Mouse (Mus musculus): ENCODE data around the gene Atg10. TPM values are rescaled to one million over a fixed set of nuclear protein-coding genes. Genes with fewer than 3 reads are reported as not detected.

Gene Atg10
- polyA plus RNA-seq, 1 experiment from 2014 or later: 16.3 TPM

- 41% methylated on average over 1 of the region's 1 CpGs for WGBS
- H3K4me2 ChIP-seq (ENCODE audit: low read depth, low read length): peak overlapping the region; percentile 48
- H3K9ac ChIP-seq (replicated peaks; ENCODE audit: low read length): peak overlapping the region; percentile 33
- no peak overlapping the region; the same call in 1 of the 2 replicates for H3K4me3 ChIP-seq (ENCODE audit: low read depth, low read length)
- H3K4me1 ChIP-seq (ENCODE audit: control insufficient read depth, insufficient read depth, low read length): no peaks in the 10 kb centered on the region
- no peaks in the 10 kb centered on the region for H3K27me3 ChIP-seq (ENCODE audit: control insufficient read depth, insufficient read depth, low read length)
- peak overlapping the region; percentile 63; the same call in 1 of the 2 replicates for H3K27ac ChIP-seq (replicated peaks; ENCODE audit: low read depth, low read length)
- DNase-seq (ENCODE audit: low spot score) (peak; percentile 8), ATAC-seq (replicated peaks; ENCODE audit: insufficient number of reproducible peaks, low FRiP score, low TSS enrichment, low read depth) (no peak)
- no peaks in the 10 kb centered on the region for H3K9me3 ChIP-seq (replicated peaks; ENCODE audit: control insufficient read depth, low read length)
- H3K36me3 ChIP-seq (replicated peaks; ENCODE audit: control insufficient read depth, insufficient read depth, low read depth, low read length): no peaks in the 10 kb centered on the region
Measured at GRCm38 (mm10) chr13:91223063-91223462, 705 bp downstream of the Atg10 start.

GRCm38 (mm10) chr13:91221696-91222095, 2.1 kb downstream of the Atg10 start:
- no peaks in the 10 kb centered on the region for H3K4me1 ChIP-seq (ENCODE audit: control insufficient read depth, insufficient read depth, low read length)
- no peak overlapping the region for H3K4me3 ChIP-seq (ENCODE audit: low read depth, low read length)
- DNase-seq (ENCODE audit: low spot score): no peak
- no peaks in the 10 kb centered on the region for H3K9me3 ChIP-seq (replicated peaks; ENCODE audit: control insufficient read depth, low read length)
- H3K36me3 ChIP-seq (replicated peaks; ENCODE audit: control insufficient read depth, insufficient read depth, low read depth, low read length): no peaks in the 10 kb centered on the region
- 90% methylated on average over 4 of the region's 4 CpGs for WGBS
- H3K4me2 ChIP-seq (ENCODE audit: low read depth, low read length): no peak overlapping the region
- H3K27ac ChIP-seq (replicated peaks; ENCODE audit: low read depth, low read length): no peak overlapping the region
- no peaks in the 10 kb centered on the region for H3K27me3 ChIP-seq (ENCODE audit: control insufficient read depth, insufficient read depth, low read length)
- ATAC-seq (replicated peaks; ENCODE audit: insufficient number of reproducible peaks, low FRiP score, low TSS enrichment, low read depth): no peak
- H3K9ac ChIP-seq (replicated peaks; ENCODE audit: low read length): no peak overlapping the region

- Histone ChIP-seq H3K4me3 (ENCODE audit: low read depth, low read length) (no peak overlapping the region), H3K9ac (replicated peaks; ENCODE audit: low read length) (no peak overlapping the region), H3K27me3 (ENCODE audit: control insufficient read depth, insufficient read depth, low read length) (no peaks in the 10 kb centered on the region), H3K9me3 (replicated peaks; ENCODE audit: control insufficient read depth, low read length) (no peaks in the 10 kb centered on the region), H3K4me1 (ENCODE audit: control insufficient read depth, insufficient read depth, low read length) (no peaks in the 10 kb centered on the region), H3K27ac (replicated peaks; ENCODE audit: low read depth, low read length) (no peak overlapping the region), H3K36me3 (replicated peaks; ENCODE audit: control insufficient read depth, insufficient read depth, low read depth, low read length) (no peaks in the 10 kb centered on the region), H3K4me2 (ENCODE audit: low read depth, low read length) (no peak overlapping the region)
- 88% methylated on average over 2 of the region's 2 CpGs for WGBS
- DNase-seq (ENCODE audit: low spot score) (no peak), ATAC-seq (replicated peaks; ENCODE audit: insufficient number of reproducible peaks, low FRiP score, low TSS enrichment, low read depth) (no peak)
Measured at GRCm38 (mm10) chr13:91217691-91218090, 6.1 kb downstream of the Atg10 start.

- Histone ChIP-seq H3K4me3 (ENCODE audit: low read depth, low read length) (no peak overlapping the region), H3K36me3 (replicated peaks; ENCODE audit: control insufficient read depth, insufficient read depth, low read depth, low read length) (no peaks in the 10 kb centered on the region), H3K4me1 (ENCODE audit: control insufficient read depth, insufficient read depth, low read length) (no peaks in the 10 kb centered on the region), H3K9me3 (replicated peaks; ENCODE audit: control insufficient read depth, low read length) (no peaks in the 10 kb centered on the region), H3K27ac (replicated peaks; ENCODE audit: low read depth, low read length) (no peak overlapping the region), H3K4me2 (ENCODE audit: low read depth, low read length) (no peak overlapping the region), H3K9ac (replicated peaks; ENCODE audit: low read length) (no peak overlapping the region), H3K27me3 (ENCODE audit: control insufficient read depth, insufficient read depth, low read length) (no peaks in the 10 kb centered on the region)
- ATAC-seq (replicated peaks; ENCODE audit: insufficient number of reproducible peaks, low FRiP score, low TSS enrichment, low read depth) (no peak), DNase-seq (ENCODE audit: low spot score) (no peak)
- 85% methylated on average over 3 of the region's 3 CpGs for WGBS
Measured at GRCm38 (mm10) chr13:91216656-91217205, 7.0 kb downstream of the Atg10 start.

GRCm38 (mm10) chr13:91212958-91213357, 10.8 kb downstream of the Atg10 start:
- Histone ChIP-seq H3K36me3 (replicated peaks; ENCODE audit: control insufficient read depth, insufficient read depth, low read depth, low read length) (no peaks in the 10 kb centered on the region), H3K4me3 (ENCODE audit: low read depth, low read length) (no peak overlapping the region), H3K27ac (replicated peaks; ENCODE audit: low read depth, low read length) (no peak overlapping the region), H3K9ac (replicated peaks; ENCODE audit: low read length) (no peak overlapping the region), H3K4me1 (ENCODE audit: control insufficient read depth, insufficient read depth, low read length) (no peaks in the 10 kb centered on the region), H3K4me2 (ENCODE audit: low read depth, low read length) (no peak overlapping the region), H3K27me3 (ENCODE audit: control insufficient read depth, insufficient read depth, low read length) (no peaks in the 10 kb centered on the region), H3K9me3 (replicated peaks; ENCODE audit: control insufficient read depth, low read length) (no peaks in the 10 kb centered on the region)
- 81% methylated on average over 8 of the region's 8 CpGs for WGBS
- ATAC-seq (replicated peaks; ENCODE audit: insufficient number of reproducible peaks, low FRiP score, low TSS enrichment, low read depth) (0 out of 2 replicates have a peak, but pooled peaks have one; percentile 29), DNase-seq (ENCODE audit: low spot score) (no peak)

GRCm38 (mm10) chr13:91206237-91206636, 17.5 kb downstream of the Atg10 start:
- ATAC-seq (replicated peaks; ENCODE audit: insufficient number of reproducible peaks, low FRiP score, low TSS enrichment, low read depth) (no peak), DNase-seq (ENCODE audit: low spot score) (no peak)
- Histone ChIP-seq H3K4me3 (ENCODE audit: low read depth, low read length) (no peak overlapping the region), H3K4me1 (ENCODE audit: control insufficient read depth, insufficient read depth, low read length) (no peaks in the 10 kb centered on the region), H3K4me2 (ENCODE audit: low read depth, low read length) (no peak overlapping the region), H3K27me3 (ENCODE audit: control insufficient read depth, insufficient read depth, low read length) (no peaks in the 10 kb centered on the region), H3K36me3 (replicated peaks; ENCODE audit: control insufficient read depth, insufficient read depth, low read depth, low read length) (no peaks in the 10 kb centered on the region), H3K9ac (replicated peaks; ENCODE audit: low read length) (no peak overlapping the region), H3K9me3 (replicated peaks; ENCODE audit: control insufficient read depth, low read length) (no peaks in the 10 kb centered on the region), H3K27ac (replicated peaks; ENCODE audit: low read depth, low read length) (no peak overlapping the region)
- 86% methylated on average over 5 of the region's 5 CpGs for WGBS

GRCm38 (mm10) chr13:91202564-91202963, 21.2 kb downstream of the Atg10 start:
- Histone ChIP-seq H3K36me3 (replicated peaks; ENCODE audit: control insufficient read depth, insufficient read depth, low read depth, low read length) (no peaks in the 10 kb centered on the region), H3K4me2 (ENCODE audit: low read depth, low read length) (no peak overlapping the region), H3K9me3 (replicated peaks; ENCODE audit: control insufficient read depth, low read length) (no peaks in the 10 kb centered on the region), H3K9ac (replicated peaks; ENCODE audit: low read length) (no peak overlapping the region), H3K27ac (replicated peaks; ENCODE audit: low read depth, low read length) (no peak overlapping the region), H3K4me3 (ENCODE audit: low read depth, low read length) (no peak overlapping the region), H3K4me1 (ENCODE audit: control insufficient read depth, insufficient read depth, low read length) (no peaks in the 10 kb centered on the region), H3K27me3 (ENCODE audit: control insufficient read depth, insufficient read depth, low read length) (no peaks in the 10 kb centered on the region)
- 67% methylated on average over 7 of the region's 7 CpGs for WGBS
- no peak for DNase-seq (ENCODE audit: low spot score)
- ATAC-seq (replicated peaks; ENCODE audit: insufficient number of reproducible peaks, low FRiP score, low TSS enrichment, low read depth): no peak

GRCm38 (mm10) chr13:91187378-91188234, 36.2 kb downstream of the Atg10 start:
- Histone ChIP-seq H3K9ac (replicated peaks; ENCODE audit: low read length) (no peak overlapping the region), H3K4me3 (ENCODE audit: low read depth, low read length) (no peak overlapping the region), H3K27me3 (ENCODE audit: control insufficient read depth, insufficient read depth, low read length) (no peaks in the 10 kb centered on the region), H3K9me3 (replicated peaks; ENCODE audit: control insufficient read depth, low read length) (no peaks in the 10 kb centered on the region), H3K4me2 (ENCODE audit: low read depth, low read length) (no peak overlapping the region), H3K27ac (replicated peaks; ENCODE audit: low read depth, low read length) (no peak overlapping the region), H3K4me1 (ENCODE audit: control insufficient read depth, insufficient read depth, low read length) (no peaks in the 10 kb centered on the region), H3K36me3 (replicated peaks; ENCODE audit: control insufficient read depth, insufficient read depth, low read depth, low read length) (no peaks in the 10 kb centered on the region)
- ATAC-seq (replicated peaks; ENCODE audit: insufficient number of reproducible peaks, low FRiP score, low TSS enrichment, low read depth) (no peak), DNase-seq (ENCODE audit: low spot score) (no peak)
- WGBS: 87% methylated on average over 13 of the region's 13 CpGs
